In the genomic region with DNA sequence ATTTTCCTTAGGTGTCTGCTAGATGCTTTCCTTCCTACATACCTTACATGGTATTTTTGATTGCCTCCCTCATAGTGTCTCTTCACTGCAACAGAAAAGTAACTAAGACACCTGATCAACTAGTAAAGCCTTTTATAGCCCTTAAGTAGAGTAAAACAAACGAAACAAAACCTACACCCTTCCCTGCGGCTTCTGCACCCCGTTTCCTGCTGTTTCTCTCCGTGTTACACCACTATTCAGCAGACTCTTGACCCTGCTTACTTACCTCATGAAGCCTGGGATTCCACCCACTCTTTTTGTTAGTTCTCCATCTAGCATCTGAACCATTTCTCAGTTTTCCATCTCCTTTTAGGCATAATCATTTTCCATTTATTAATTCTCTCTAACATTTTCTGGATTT, we compare ENCODE assay signal across 32 mouse cellular contexts. TPM values are rescaled to one million over a fixed set of nuclear protein-coding genes. Genes with fewer than 3 reads are reported as not detected.
DNase-seq lines count a peak whose midpoint lies in the region; ATAC-seq and TF ChIP-seq lines count a peak whose summit lies in the region.
"Had no signal": no experiment of that assay in that cellular context is flagged by ENCODE, and none has a peak within 500 bp of the region (broad histone marks: within the 10 kb centered on the region; RNA-seq: fewer than 3 reads in every experiment).

No protein-coding gene starts in this region.

- H3K4me3 ChIP-seq in thymus, adult 2 months (ENCODE audit: control insufficient read depth, insufficient read depth, low read length), result no peak overlapping the region
- H3K4me3 ChIP-seq: embryonic facial prominence, embryonic 12.5 days; gastrocnemius, adult 2 months; heart, adult 2 months; heart, embryonic 12.5 days; hindbrain, embryonic 13.5 days; layer of hippocampus, adult 2 months; liver, embryonic 12.5 days; midbrain, embryonic 13.5 days; stomach, embryonic 15.5 days had no signal

- TF ChIP-seq CTCF in thymus, adult 2 months (IDR thresholded peaks at IDR 0.05; ENCODE audit: borderline replicate concordance, control insufficient read depth, extremely low read depth, insufficient read depth, low read length, poor library complexity), result no peak

- no peaks in the 10 kb centered on the region for H3K36me3 ChIP-seq in thymus, adult 2 months (ENCODE audit: control insufficient read depth, insufficient read depth, low read length)
- H3K36me3 ChIP-seq: embryonic facial prominence, embryonic 12.5 days; heart, embryonic 12.5 days; hindbrain, embryonic 13.5 days; midbrain, embryonic 13.5 days; stomach, embryonic 15.5 days had no signal

- no peaks in the 10 kb centered on the region for H3K4me1 ChIP-seq in thymus, adult 2 months (replicated peaks; ENCODE audit: control insufficient read depth, insufficient read depth, low read length)
- H3K4me1 ChIP-seq: embryonic facial prominence, embryonic 12.5 days; heart, embryonic 12.5 days; hindbrain, embryonic 13.5 days; midbrain, embryonic 13.5 days; stomach, embryonic 15.5 days had no signal

- no peak overlapping the region; the same call in 1 of the 2 replicates for H3K27ac ChIP-seq in thymus, adult 2 months (ENCODE audit: control insufficient read depth, insufficient read depth, low read length)
- H3K27ac ChIP-seq: embryonic facial prominence, embryonic 12.5 days; gastrocnemius, adult 2 months; heart, adult 2 months; hindbrain, embryonic 13.5 days; layer of hippocampus, adult 2 months; liver, embryonic 12.5 days; midbrain, embryonic 13.5 days; stomach, embryonic 15.5 days had no signal

- intact Hi-C loops in left cerebral cortex, postnatal 14 days (cut with DNase I), result no loop called here

- TF ChIP-seq POLR2A in thymus, adult 2 months (IDR thresholded peaks at IDR 0.05; ENCODE audit: control insufficient read depth, extremely low read depth, insufficient read depth, low read length, poor library complexity), result no peak

- ATAC-seq in CD4-positive, CD25-positive, alpha-beta regulatory T cell, adult 4 months, result peak; percentile 31
- ATAC-seq in inflammation-experienced regulatory T-cells, adult 6 months, result peak; percentile 46
- ATAC-seq in megakaryocyte-erythroid progenitor cell, adult 5-6 weeks (replicated peaks; ENCODE audit: low FRiP score, low TSS enrichment, poor library complexity, severe bottlenecking), result no peak
- ATAC-seq: forebrain, embryonic 16.5 days; liver, embryonic 12.5 days; lung, postnatal 0 days; midbrain, embryonic 13.5 days had no signal

- no peaks in the 10 kb centered on the region for H3K27me3 ChIP-seq in thymus, adult 2 months (ENCODE audit: control insufficient read depth, insufficient read depth, low read length)
- H3K27me3 ChIP-seq: CH12.LX; embryonic facial prominence, embryonic 12.5 days; heart, embryonic 12.5 days; hindbrain, embryonic 13.5 days; liver, embryonic 12.5 days; midbrain, embryonic 13.5 days; stomach, embryonic 15.5 days had no signal

- WGBS in thymus, adult 2 months, result 18% methylated on average over 4 of the region's 4 CpGs

- peak; percentile 18 for DNase-seq in thymus, adult 2 months
- DNase-seq in thymus, postnatal 10 days (ENCODE audit: low spot score in 2 of 2), result no peak
- DNase-seq in natural killer cell, adult 2 months (ENCODE audit: low spot score in 2 of 2), result peak; percentile 24 to 37
- no peak for DNase-seq in adrenal gland, postnatal 25 days
- DNase-seq in left cerebral cortex, postnatal 14 days (ENCODE audit: low spot score in 2 of 2), result no peak
- DNase-seq: adrenal gland, adult 8-10 months; cerebellum, adult 9-10 months; cerebellum, postnatal 36 days; embryo, embryonic 11 days; gastrocnemius, adult 2 months; gastrocnemius, postnatal 36 days; heart, adult 2 months; heart, postnatal 4 days; kidney, adult 2 months; kidney, postnatal 36 days; left cerebral cortex, postnatal 4 days; lung, adult 18-20 months; right cerebral cortex, adult 18-20 months; right cerebral cortex, postnatal 4 days had no signal

RNA-seq across cellular contexts. Expression of a gene that starts 8.8 kb away (rescaled TPM):
- polyA plus RNA-seq in thymus, adult 2 months (2012; rRNA removed), result 35.6 and 37.5 TPM in 2 replicates
- polyA plus RNA-seq in CD4-positive, CD25-positive, alpha-beta regulatory T cell, adult 4 months (2017; shearing (Covaris generic)), result 10 to 100 TPM; 69.0 to 82.0 TPM
- polyA plus RNA-seq in inflammation-experienced regulatory T-cells, adult 6 months (2017; shearing (Covaris generic)), result 10 to 100 TPM; 51.2 to 60.5 (median 53.6) TPM
- 90.4 and 98.9 TPM in 2 replicates for total RNA-seq in megakaryocyte-erythroid progenitor cell, adult 5-6 weeks (2014; fragmentation: Nextera tagmentation)
- total RNA-seq in megakaryocyte-erythroid progenitor cell, adult 5-6 weeks (2017), result 111 and 131 TPM in 2 replicates
- total RNA-seq in adrenal gland, postnatal 25 days (2021), result 61.0 and 62.1 TPM in 2 replicates
- 100 to 1,000 TPM; 152 to 156 TPM for total RNA-seq in left cerebral cortex, postnatal 14 days (2021)

Comparison
In these comparisons a context has a peak if more than half of its experiments do, and no peak if none do; other contexts are left out.
1. DNase-seq: peak in thymus, adult 2 months (single experiment) and natural killer cell, adult 2 months (2 of 2); none in thymus, postnatal 10 days (0 of 2), adrenal gland, postnatal 25 days (single experiment) and left cerebral cortex, postnatal 14 days (0 of 2).